Mouse (Mus musculus) v-Abl transformed pro-B cells (cell line): Measurements from ENCODE around the gene Wdr92.
"Not testable (repeated sequence)": the region's sequence is repeated elsewhere in the genome, so short reads cannot be mapped to it uniquely, and the experiment has no call there.

Source experiments
- in situ Hi-C, 2 experiments: fragments of 400-800 bp; cut with MboI; formaldehyde crosslinking; loops; one replicate each; pipeline ENCODE4 v1.15.1; 2025; ENCODE audit not compliant: unreplicated experiment in 2 of 2

The Wdr92 gene

GRCm38 (mm10) chr11:17199840-17200501 is 18.1 kb downstream of the Wdr92 start:
- in situ Hi-C loops, result loop anchor here (10.0 to 25.0 kb wide), 2 partner anchors 235 to 238 kb away; partner anchors contain the start of gene Fbxo48 (in 1 of the 2)

GRCm38 (mm10) chr11:17200936-17201335 is 19.0 kb downstream of the Wdr92 start:
- in situ Hi-C loops, result loop anchor here in 1 of 2 experiments (25.0 kb wide), 1 partner anchor 239 kb away; the partner anchor contains the start of gene Fbxo48

GRCm38 (mm10) chr11:17202481-17202880 is 20.6 kb downstream of the Wdr92 start:
- in situ Hi-C loops, result loop anchor here in 1 of 2 experiments (25.0 kb wide), 1 partner anchor 240 kb away; the partner anchor contains the start of gene Fbxo48

- in situ Hi-C loops, result loop anchor here in 1 of 2 experiments (5.0 to 25.0 kb wide), 2 partner anchors 49 to 249 kb away; partner anchors contain the start of gene Fbxo48
These were observed 29.6 kb downstream of the Wdr92 start, which contains the start of gene Pno1 for GRCm38 (mm10) chr11:17211258-17212140. Pno1 (minus strand) TSS chr11:17211568.

GRCm38 (mm10) chr11:17212141-17212495 is 30.2 kb downstream of the Wdr92 start:
- in situ Hi-C loops, result loop anchor here in 1 of 2 experiments (5.0 to 25.0 kb wide), 2 partner anchors 50 to 250 kb away; partner anchors contain the start of gene Fbxo48

GRCm38 (mm10) chr11:17212903-17213509 is 31.1 kb downstream of the Wdr92 start:
- in situ Hi-C loops, result loop anchor here in 1 of 2 experiments (5.0 to 25.0 kb wide), 2 partner anchors 51 to 251 kb away; partner anchors contain the start of gene Fbxo48

- in situ Hi-C loops, result loop anchor here in 1 of 2 experiments (25.0 kb wide), 1 partner anchor 253 kb away; the partner anchor contains the start of gene Fbxo48
These were observed 33.6 kb downstream of the Wdr92 start for GRCm38 (mm10) chr11:17215475-17215874.

- in situ Hi-C loops, result loop anchor here in 1 of 2 experiments (25.0 kb wide), 1 partner anchor 259 kb away; the partner anchor contains the start of gene Fbxo48
These were observed 39.2 kb downstream of the Wdr92 start for GRCm38 (mm10) chr11:17221126-17221525.

GRCm38 (mm10) chr11:17232792-17233191 is 50.9 kb downstream of the Wdr92 start:
- in situ Hi-C loops, result no loop called here

GRCm38 (mm10) chr11:17236449-17237037 is 54.6 kb downstream of the Wdr92 start:
- in situ Hi-C loops, result no loop called here

- in situ Hi-C loops, result not testable (repeated sequence)
These were observed 56.7 kb downstream of the Wdr92 start for GRCm38 (mm10) chr11:17238598-17238997.

GRCm38 (mm10) chr11:17248715-17249114 is 66.8 kb downstream of the Wdr92 start:
- in situ Hi-C loops, result no loop called here

GRCm38 (mm10) chr11:17256813-17257365 is 75.0 kb downstream of the Wdr92 start:
- in situ Hi-C loops, result no loop called here

GRCm38 (mm10) chr11:17257443-17257842 is 75.5 kb downstream of the Wdr92 start, which contains the start of gene C1d:
C1d (plus strand) TSS chr11:17257579.
- in situ Hi-C loops, result no loop called here

- in situ Hi-C loops, result no loop called here
These were observed 76.0 kb downstream of the Wdr92 start for GRCm38 (mm10) chr11:17257861-17258260.

GRCm38 (mm10) chr11:17267176-17267575 is 85.3 kb downstream of the Wdr92 start:
- in situ Hi-C loops, result no loop called here

GRCm38 (mm10) chr11:17268801-17269200 is 86.9 kb downstream of the Wdr92 start:
- in situ Hi-C loops, result no loop called here

GRCm38 (mm10) chr11:17279959-17280358 is 98.1 kb downstream of the Wdr92 start:
- in situ Hi-C loops, result loop anchor here in 1 of 2 experiments (10.0 kb wide), 1 partner anchor 755 kb away; no protein-coding TSS in a partner anchor
